Mouse (Mus musculus) heart, adult 2 months (tissue): ENCODE data around the gene Zfp488.

Experiments used
- CTCF ChIP-seq: fragments of 200-600 bp; IDR thresholded peaks from 2 replicates; pipeline ENCODE4 v1.8.1; 2022; ENCODE audit warnings: antibody characterized with exemption, mild to moderate bottlenecking, moderate library complexity
- EP300 ChIP-seq: fragments of 200-500 bp; IDR thresholded peaks from 2 replicates; pipeline ENCODE4 v1.6.1; 2011; ENCODE audit warnings: low read depth, low read length, control low read depth; ENCODE audit not compliant: insufficient read depth
- POLR2A ChIP-seq: fragments of 200-500 bp; IDR thresholded peaks from 2 replicates; pipeline ENCODE4 v1.6.1; 2011; ENCODE audit warnings: mild to moderate bottlenecking, low read depth, low read length, control low read depth; ENCODE audit not compliant: insufficient read depth

DNA sequence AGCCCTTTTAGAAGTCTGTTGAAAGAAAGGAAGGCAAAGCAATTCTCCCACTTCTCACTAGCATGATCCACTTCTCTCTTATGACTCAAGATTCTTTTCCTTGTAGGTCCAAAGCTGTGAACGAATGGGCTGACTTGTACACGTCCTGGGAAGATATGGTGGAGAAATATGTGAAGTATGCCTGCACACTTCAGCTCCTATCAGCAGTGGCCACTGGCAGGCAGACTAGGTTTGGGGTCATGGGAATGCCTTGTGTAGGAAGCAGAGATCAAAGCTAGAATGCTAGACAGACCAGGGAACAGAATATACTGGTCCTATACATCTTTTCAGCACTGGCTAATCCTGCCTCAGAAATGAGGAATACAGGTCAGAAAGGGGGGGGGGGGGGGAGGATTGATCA is 48.1 kb upstream of the Zfp488 start:
- TF ChIP-seq CTCF (no peak), POLR2A (no peak), EP300 (no peak)
